Mouse (Mus musculus): ENCODE measurements around the gene Ppp1r21. TPM values are rescaled to one million over a fixed set of nuclear protein-coding genes. Genes with fewer than 3 reads are reported as not detected.

Gene Ppp1r21
- polyA plus RNA-seq, 1 experiment from 2014 or later, result 17.4 TPM

DNA sequence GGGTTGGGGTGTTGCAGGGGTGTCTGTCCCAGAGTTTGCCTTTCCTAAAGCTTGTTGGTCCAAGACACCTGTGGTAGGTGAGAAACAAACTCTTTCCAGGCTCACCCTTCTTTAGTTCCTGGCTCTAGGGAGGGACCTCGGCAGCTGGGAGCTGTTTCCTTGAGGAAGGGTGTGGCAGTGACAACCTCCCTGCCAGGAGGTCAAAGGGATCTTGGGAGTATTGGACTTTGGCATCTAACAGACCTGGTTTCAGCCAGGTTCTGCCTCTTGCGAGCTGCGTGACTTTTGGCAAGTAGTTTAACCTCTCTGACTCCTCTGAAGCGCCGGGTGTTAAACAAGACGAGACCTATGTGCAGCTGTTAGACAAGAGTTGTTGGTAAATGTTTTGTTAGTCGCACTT lies 97.2 kb downstream of the Ppp1r21 start:
- Histone ChIP-seq H3K27ac (peak overlapping the region; percentile 74), H3K27me3 (ENCODE audit: poor library complexity, severe bottlenecking) (no peaks in the 10 kb centered on the region), H3K9me3 (no peaks in the 10 kb centered on the region), H3K4me3 (no peak overlapping the region), H3K36me3 (replicated peaks) (peaks cover 4% of the 10 kb centered on the region), H3K4me1 (peaks cover 59% of the 10 kb centered on the region)
- 90% methylated on average over 7 of the region's 7 CpGs for WGBS
- DNase-seq (ENCODE audit: extremely low spot score, low spot score), result no peak

DNA sequence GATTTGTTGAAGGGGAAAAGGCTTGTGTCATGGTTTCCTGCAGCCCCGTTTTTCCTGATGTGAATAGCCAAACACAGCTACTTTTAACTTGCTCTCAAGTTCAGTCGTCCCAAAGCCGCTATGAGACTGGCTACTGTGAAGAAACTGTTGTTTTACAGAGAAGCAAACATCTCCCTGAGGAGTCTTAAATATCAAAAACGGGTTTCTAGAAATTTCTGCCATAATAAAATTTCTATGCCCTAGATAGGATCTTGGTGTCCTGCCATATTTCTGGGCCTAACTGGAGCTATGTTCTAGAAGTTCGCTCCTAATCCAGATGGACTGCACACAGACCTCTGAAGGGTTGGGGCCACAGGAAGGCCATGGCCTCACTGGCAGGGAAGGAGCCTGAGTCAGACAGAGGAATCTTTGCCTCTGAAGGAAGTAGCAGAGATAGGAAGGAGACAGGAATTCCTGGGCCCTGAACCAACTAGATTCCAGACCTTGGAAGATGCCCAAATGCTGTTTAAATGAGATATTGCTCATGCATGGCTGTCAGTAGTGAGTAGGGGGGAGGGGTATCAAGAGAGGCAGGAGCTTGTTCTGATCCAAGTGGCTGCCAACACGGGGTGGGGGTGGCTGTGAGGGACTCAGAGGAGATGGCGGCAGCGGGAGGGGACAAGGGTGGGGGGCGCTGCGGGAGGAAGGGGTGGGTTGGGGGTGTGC lies 98.9 kb downstream of the Ppp1r21 start:
- Histone ChIP-seq H3K36me3 (replicated peaks) (peaks cover 3% of the 10 kb centered on the region; the same call in 1 of the 2 replicates), H3K9me3 (no peaks in the 10 kb centered on the region), H3K4me1 (peaks cover 59% of the 10 kb centered on the region), H3K4me3 (no peak overlapping the region), H3K27ac (peak overlapping the region; percentile 88), H3K27me3 (ENCODE audit: poor library complexity, severe bottlenecking) (no peaks in the 10 kb centered on the region)
- no peak for DNase-seq (ENCODE audit: extremely low spot score, low spot score)
- 61% methylated on average over 10 of the region's 10 CpGs for WGBS

DNA sequence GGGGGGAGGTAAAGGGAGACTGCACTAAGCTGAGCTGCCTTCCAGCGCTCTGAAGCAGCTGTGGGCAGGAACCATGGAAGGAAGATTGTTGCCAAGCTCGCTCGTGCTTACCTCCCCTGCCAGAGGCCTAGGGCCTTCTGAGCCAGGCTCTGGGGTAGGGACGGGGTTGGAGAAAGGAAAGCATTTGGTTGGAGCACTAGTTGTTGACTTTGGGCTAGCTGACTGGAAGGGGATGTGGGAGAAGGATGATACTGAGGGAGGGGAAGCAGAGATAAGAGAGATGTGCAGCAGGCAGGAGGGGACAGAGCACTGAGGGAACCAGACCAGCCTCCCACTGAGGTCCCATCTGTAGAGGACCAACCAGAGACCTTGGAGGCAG lies 99.5 kb downstream of the Ppp1r21 start:
- Histone ChIP-seq H3K4me1 (peaks cover 59% of the 10 kb centered on the region), H3K27ac (peak overlapping the region; percentile 88), H3K36me3 (replicated peaks) (no peaks in the 10 kb centered on the region), H3K27me3 (ENCODE audit: poor library complexity, severe bottlenecking) (no peaks in the 10 kb centered on the region), H3K4me3 (no peak overlapping the region), H3K9me3 (no peaks in the 10 kb centered on the region)
- no peak for DNase-seq (ENCODE audit: extremely low spot score, low spot score)
- WGBS, result 51% methylated on average over 4 of the region's 4 CpGs

DNA sequence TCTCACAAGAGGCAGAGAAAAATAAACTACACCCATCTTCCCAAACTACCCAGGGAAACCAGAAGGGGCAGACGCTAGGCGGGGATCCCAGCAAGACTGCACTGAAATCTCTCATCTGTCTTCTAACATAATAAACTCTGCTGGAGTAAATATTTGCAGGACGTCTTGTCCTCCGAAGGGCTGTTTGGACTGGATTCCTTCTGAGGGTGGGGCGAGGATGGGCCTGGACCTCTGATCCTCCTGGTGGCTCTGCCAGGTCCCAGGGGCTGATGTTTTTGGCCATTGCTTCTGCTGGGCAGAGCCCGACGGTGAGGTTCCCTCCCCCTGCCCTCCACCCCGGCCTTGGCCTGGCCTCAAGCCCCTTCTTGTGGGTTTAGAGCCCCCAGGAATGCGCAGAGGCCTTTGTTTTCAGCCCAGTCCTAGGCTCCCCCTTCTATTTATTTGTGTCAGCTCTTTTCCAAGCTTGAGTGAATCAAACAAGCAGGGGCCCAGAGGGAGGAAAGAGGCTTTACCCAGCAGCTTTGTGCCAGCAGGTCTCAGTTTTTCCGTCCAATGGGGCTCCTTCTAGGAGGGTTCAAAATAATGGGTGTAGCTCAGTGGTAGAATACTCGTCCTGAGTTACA lies 100.1 kb downstream of the Ppp1r21 start:
- Histone ChIP-seq H3K4me1 (peaks cover 60% of the 10 kb centered on the region), H3K9me3 (no peaks in the 10 kb centered on the region), H3K27ac (peak overlapping the region; percentile 88), H3K36me3 (replicated peaks) (no peaks in the 10 kb centered on the region), H3K4me3 (peak overlapping the region; percentile 16; the same call in 1 of the 2 replicates), H3K27me3 (ENCODE audit: poor library complexity, severe bottlenecking) (no peaks in the 10 kb centered on the region)
- DNase-seq (ENCODE audit: extremely low spot score, low spot score), result peak; percentile 48
- 18% methylated on average over 11 of the region's 11 CpGs for WGBS

DNA sequence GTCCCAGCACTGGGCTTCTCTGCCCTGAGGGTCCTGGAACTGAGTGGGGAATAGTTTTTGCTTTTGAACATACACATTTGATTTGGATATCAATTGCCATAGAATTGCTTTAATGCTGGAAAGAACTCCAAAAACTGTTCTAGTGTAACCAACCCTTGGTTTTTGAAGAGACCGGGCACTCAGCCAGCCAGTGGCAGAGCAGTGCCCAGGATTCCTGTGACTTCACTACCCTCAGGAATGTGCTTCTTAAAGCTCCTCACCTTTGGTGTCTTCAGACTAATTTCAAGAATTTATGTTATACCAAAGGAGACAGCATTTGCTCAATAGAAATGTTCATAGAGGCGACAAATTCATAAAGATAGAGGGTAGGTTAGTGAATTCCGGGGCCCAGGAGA lies 100.6 kb downstream of the Ppp1r21 start:
- Histone ChIP-seq H3K4me3 (0 out of 2 replicates have a peak overlapping the region, but pooled peaks have one; percentile 16), H3K36me3 (replicated peaks) (peaks cover 4% of the 10 kb centered on the region), H3K27me3 (ENCODE audit: poor library complexity, severe bottlenecking) (no peaks in the 10 kb centered on the region), H3K4me1 (peaks cover 60% of the 10 kb centered on the region), H3K27ac (peak overlapping the region; percentile 88), H3K9me3 (no peaks in the 10 kb centered on the region)
- 74% methylated on average over 3 of the region's 3 CpGs for WGBS
- no peak for DNase-seq (ENCODE audit: extremely low spot score, low spot score)

DNA sequence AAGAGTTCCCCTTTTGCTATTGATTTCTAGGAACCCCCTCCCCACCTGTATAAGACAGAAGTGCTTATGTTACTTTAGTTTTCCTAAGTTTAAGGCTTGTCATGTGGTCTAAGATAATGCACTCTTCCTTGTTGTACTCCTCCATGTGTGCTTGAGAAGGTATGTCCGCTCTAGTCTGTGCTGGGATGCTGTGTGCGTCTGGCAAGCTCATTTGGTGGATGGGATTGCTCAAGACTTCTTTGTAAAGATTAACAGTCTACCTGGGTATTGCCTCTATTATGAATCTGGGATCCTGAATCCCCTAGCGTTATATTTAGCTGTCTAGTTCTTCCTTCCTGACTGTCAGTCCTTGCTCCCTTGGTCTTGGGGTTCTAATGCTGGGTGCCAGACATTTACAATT lies 102.7 kb downstream of the Ppp1r21 start:
- H3K9me3 ChIP-seq, result no peaks in the 10 kb centered on the region
- peaks cover 19% of the 10 kb centered on the region for H3K36me3 ChIP-seq (replicated peaks)
- no peak for DNase-seq (ENCODE audit: extremely low spot score, low spot score)
- no peak overlapping the region for H3K4me3 ChIP-seq
- 94% methylated on average over 3 of the region's 3 CpGs for WGBS
- H3K27ac ChIP-seq, result no peak overlapping the region
- peaks cover 51% of the 10 kb centered on the region for H3K4me1 ChIP-seq
- H3K27me3 ChIP-seq (ENCODE audit: poor library complexity, severe bottlenecking), result no peaks in the 10 kb centered on the region

DNA sequence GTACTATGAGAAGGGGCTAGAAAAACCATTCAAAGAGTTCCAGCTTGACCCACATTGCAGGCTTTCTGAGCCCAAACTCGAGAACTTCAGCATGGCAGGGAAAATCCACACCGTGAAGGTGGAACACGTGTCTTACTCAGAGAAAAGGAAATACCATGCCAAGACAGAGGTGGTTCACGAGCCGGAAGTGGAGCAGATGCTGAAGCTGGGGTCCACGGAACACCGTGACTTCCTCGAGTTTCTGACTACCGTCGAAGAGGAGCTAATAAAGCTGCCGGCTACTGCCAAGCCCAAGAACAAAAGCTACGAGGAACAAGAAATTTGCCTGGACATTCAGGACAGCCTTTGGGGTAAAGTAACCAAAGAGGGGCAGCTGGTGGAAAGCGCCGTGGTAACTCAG lies 106.2 kb downstream of the Ppp1r21 start:
- Histone ChIP-seq H3K27me3 (ENCODE audit: poor library complexity, severe bottlenecking) (no peaks in the 10 kb centered on the region), H3K9me3 (no peaks in the 10 kb centered on the region), H3K27ac (no peak overlapping the region), H3K4me3 (no peak overlapping the region), H3K4me1 (peaks cover 24% of the 10 kb centered on the region), H3K36me3 (replicated peaks) (peaks cover 19% of the 10 kb centered on the region)
- WGBS, result 89% methylated on average over 14 of the region's 14 CpGs
- DNase-seq (ENCODE audit: extremely low spot score, low spot score), result no peak

DNA sequence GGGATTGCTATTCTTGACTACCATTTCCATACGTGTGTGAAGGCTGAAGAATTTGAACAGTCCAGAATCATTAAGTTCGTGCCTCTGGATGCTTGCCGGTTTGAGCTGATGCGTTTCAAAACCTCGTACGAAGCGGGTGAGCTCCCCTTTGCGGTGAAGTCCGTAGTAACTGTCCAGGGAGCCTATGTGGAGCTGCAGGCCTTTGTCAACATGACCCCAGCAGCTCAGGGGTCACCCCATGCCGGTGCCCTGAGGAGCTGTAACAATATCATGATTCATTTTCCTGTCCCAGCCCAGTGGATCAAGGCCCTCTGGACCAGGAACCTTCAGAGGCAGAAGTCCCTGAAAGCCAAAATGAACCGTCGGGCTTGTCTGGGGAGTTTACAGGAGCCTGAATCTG lies 106.7 kb downstream of the Ppp1r21 start:
- Histone ChIP-seq H3K4me3 (no peak overlapping the region), H3K27me3 (ENCODE audit: poor library complexity, severe bottlenecking) (no peaks in the 10 kb centered on the region), H3K9me3 (no peaks in the 10 kb centered on the region), H3K27ac (0 out of 2 replicates have a peak overlapping the region, but pooled peaks have one; percentile 4), H3K36me3 (replicated peaks) (peaks cover 19% of the 10 kb centered on the region), H3K4me1 (peaks cover 19% of the 10 kb centered on the region)
- DNase-seq (ENCODE audit: extremely low spot score, low spot score), result no peak
- WGBS, result 41% methylated on average over 12 of the region's 12 CpGs

Other genes with a start within 250 kb of the Ppp1r21 start
- gene Foxn2, start 89.4 kb upstream of the Ppp1r21 start, polyA plus RNA-seq (2016; fragmentation: Nextera tagmentation; extraction: Ambion mirVana), result 14.3 and 14.5 TPM in 2 replicates
- gene Ston1, start 67.6 kb downstream of the Ppp1r21 start, polyA plus RNA-seq (2016; fragmentation: Nextera tagmentation; extraction: Ambion mirVana), result 1.2 and 1.4 TPM in 2 replicates
- gene Gtf2a1l, start 138.5 kb downstream of the Ppp1r21 start, polyA plus RNA-seq (2016; fragmentation: Nextera tagmentation; extraction: Ambion mirVana), result not detected in 2 replicates